Mouse (Mus musculus): ENCODE measurements at regions not wholly inside any gene's neighbourhood (a gene's known extent, or its start where the extent isn't known, plus 50 kb on each side); places are given as distances from the start of the nearest gene placed in this dataset.

GRCm38 (mm10) chr5:77515448-77515847 lies 107.6 kb upstream of the Igfbp7 start:
- no peak for TF ChIP-seq POLR2A (IDR thresholded peaks at IDR 0.05; ENCODE audit: borderline replicate concordance, low read depth, low read length)
- TF ChIP-seq CTCF (IDR thresholded peaks at IDR 0.05; ENCODE audit: low read depth, low read length) = no peak
- Histone ChIP-seq H3K4me3 (ENCODE audit: insufficient read depth, low read length) (no peak overlapping the region), H3K27ac (ENCODE audit: insufficient read depth, low read depth, low read length) (no peak overlapping the region), H3K4me1 (ENCODE audit: control insufficient read depth, insufficient read depth, low read length) (no peaks in the 10 kb centered on the region)

GRCm38 (mm10) chr5:77502684-77503083 lies 94.8 kb upstream of the Igfbp7 start:
- no peak overlapping the region for H3K27ac ChIP-seq (ENCODE audit: insufficient read depth, low read depth, low read length)

GRCm38 (mm10) chr5:77499949-77500460 lies 92.2 kb upstream of the Igfbp7 start:
- Histone ChIP-seq H3K27ac (ENCODE audit: insufficient read depth, low read depth, low read length) (no peak overlapping the region), H3K4me3 (ENCODE audit: insufficient read depth, low read length) (no peak overlapping the region), H3K4me1 (ENCODE audit: control insufficient read depth, insufficient read depth, low read length) (no peaks in the 10 kb centered on the region)
- no peak for TF ChIP-seq CTCF (IDR thresholded peaks at IDR 0.05; ENCODE audit: low read depth, low read length)
- TF ChIP-seq POLR2A (IDR thresholded peaks at IDR 0.05; ENCODE audit: borderline replicate concordance, low read depth, low read length) = no peak

More at GRCm38 (mm10) chr5:77502684-77503083, 94.8 kb upstream of the Igfbp7 start:
- Histone ChIP-seq H3K4me1 (ENCODE audit: control insufficient read depth, insufficient read depth, low read length) (no peaks in the 10 kb centered on the region), H3K4me3 (ENCODE audit: insufficient read depth, low read length) (no peak overlapping the region)
- TF ChIP-seq CTCF (IDR thresholded peaks at IDR 0.05; ENCODE audit: low read depth, low read length) (no peak), POLR2A (IDR thresholded peaks at IDR 0.05; ENCODE audit: borderline replicate concordance, low read depth, low read length) (no peak)

GRCm38 (mm10) chr5:77494601-77495000 lies 86.8 kb upstream of the Igfbp7 start:
- no peaks in the 10 kb centered on the region for H3K4me1 ChIP-seq (ENCODE audit: control insufficient read depth, insufficient read depth, low read length)
- no peak overlapping the region for H3K4me3 ChIP-seq (ENCODE audit: insufficient read depth, low read length)
- H3K27ac ChIP-seq (ENCODE audit: insufficient read depth, low read depth, low read length) = no peak overlapping the region
- no peak for TF ChIP-seq CTCF (IDR thresholded peaks at IDR 0.05; ENCODE audit: low read depth, low read length)
- no peak for TF ChIP-seq POLR2A (IDR thresholded peaks at IDR 0.05; ENCODE audit: borderline replicate concordance, low read depth, low read length)

GRCm38 (mm10) chr5:77488969-77489368 lies 81.1 kb upstream of the Igfbp7 start:
- TF ChIP-seq POLR2A (IDR thresholded peaks at IDR 0.05; ENCODE audit: borderline replicate concordance, low read depth, low read length) (no peak), CTCF (IDR thresholded peaks at IDR 0.05; ENCODE audit: low read depth, low read length) (no peak)
- H3K27ac ChIP-seq (ENCODE audit: insufficient read depth, low read depth, low read length) = no peak overlapping the region
- no peak overlapping the region for H3K4me3 ChIP-seq (ENCODE audit: insufficient read depth, low read length)
- no peaks in the 10 kb centered on the region for H3K4me1 ChIP-seq (ENCODE audit: control insufficient read depth, insufficient read depth, low read length)

GRCm38 (mm10) chr5:77487837-77488827 lies 80.3 kb upstream of the Igfbp7 start:
- Histone ChIP-seq H3K4me1 (ENCODE audit: control insufficient read depth, insufficient read depth, low read length) (peaks cover 3% of the 10 kb centered on the region), H3K4me3 (ENCODE audit: insufficient read depth, low read length) (no peak overlapping the region), H3K27ac (ENCODE audit: insufficient read depth, low read depth, low read length) (no peak overlapping the region)
- TF ChIP-seq CTCF (IDR thresholded peaks at IDR 0.05; ENCODE audit: low read depth, low read length) (no peak), POLR2A (IDR thresholded peaks at IDR 0.05; ENCODE audit: borderline replicate concordance, low read depth, low read length) (no peak)

GRCm38 (mm10) chr5:77483053-77483717 lies 75.3 kb upstream of the Igfbp7 start:
- H3K4me1 ChIP-seq (ENCODE audit: control insufficient read depth, insufficient read depth, low read length) = peaks cover 8% of the 10 kb centered on the region
- no peak overlapping the region for H3K27ac ChIP-seq (ENCODE audit: insufficient read depth, low read depth, low read length)
- no peak for TF ChIP-seq CTCF (IDR thresholded peaks at IDR 0.05; ENCODE audit: low read depth, low read length)
- no peak for TF ChIP-seq POLR2A (IDR thresholded peaks at IDR 0.05; ENCODE audit: borderline replicate concordance, low read depth, low read length)
- peak overlapping the region; percentile 14; the same call in 1 of the 2 replicates for H3K4me3 ChIP-seq (ENCODE audit: insufficient read depth, low read length)

- TF ChIP-seq CTCF (IDR thresholded peaks at IDR 0.05; ENCODE audit: low read depth, low read length) (no peak), POLR2A (IDR thresholded peaks at IDR 0.05; ENCODE audit: borderline replicate concordance, low read depth, low read length) (no peak)
These were observed 74.0 kb upstream of the Igfbp7 start for GRCm38 (mm10) chr5:77481811-77482210.

GRCm38 (mm10) chr5:77477794-77478193 lies 70.0 kb upstream of the Igfbp7 start:
- peaks cover 3% of the 10 kb centered on the region for H3K4me1 ChIP-seq (ENCODE audit: control insufficient read depth, insufficient read depth, low read length)
- H3K4me3 ChIP-seq (ENCODE audit: insufficient read depth, low read length) = no peak overlapping the region
- no peak overlapping the region for H3K27ac ChIP-seq (ENCODE audit: insufficient read depth, low read depth, low read length)
- no peak for TF ChIP-seq CTCF (IDR thresholded peaks at IDR 0.05; ENCODE audit: low read depth, low read length)
- no peak for TF ChIP-seq POLR2A (IDR thresholded peaks at IDR 0.05; ENCODE audit: borderline replicate concordance, low read depth, low read length)

More at GRCm38 (mm10) chr5:77481811-77482210, 74.0 kb upstream of the Igfbp7 start:
- Histone ChIP-seq H3K4me1 (ENCODE audit: control insufficient read depth, insufficient read depth, low read length) (peaks cover 8% of the 10 kb centered on the region), H3K4me3 (ENCODE audit: insufficient read depth, low read length) (no peak overlapping the region), H3K27ac (ENCODE audit: insufficient read depth, low read depth, low read length) (no peak overlapping the region)
